Mouse (Mus musculus) liver, postnatal 0 days (tissue): Measurements from ENCODE around the gene Acsl6.

Source experiments
- CTCF ChIP-seq: sonication (generic); IDR thresholded peaks from 2 replicates; pipeline ENCODE4 v1.5.1; 2016; ENCODE audit warnings: antibody characterized with exemption, low read depth
- EP300 ChIP-seq: IDR thresholded peaks from 2 replicates; pipeline ENCODE4 v1.6.1; 2016; ENCODE audit warnings: antibody characterized with exemption, low read depth, mild to moderate bottlenecking

GRCm38 (mm10) chr11:54321802-54322532 is 18.4 kb downstream of the Acsl6 start:
- TF ChIP-seq CTCF, result no peak
- TF ChIP-seq EP300, result no peak
